Mouse (Mus musculus): ENCODE results near the gene Sox12. TPM values are rescaled to one million over a fixed set of nuclear protein-coding genes. Genes with fewer than 3 reads are reported as not detected.

Sox12 gene
- polyA plus RNA-seq, 1 experiment = 7.8 TPM

DNA sequence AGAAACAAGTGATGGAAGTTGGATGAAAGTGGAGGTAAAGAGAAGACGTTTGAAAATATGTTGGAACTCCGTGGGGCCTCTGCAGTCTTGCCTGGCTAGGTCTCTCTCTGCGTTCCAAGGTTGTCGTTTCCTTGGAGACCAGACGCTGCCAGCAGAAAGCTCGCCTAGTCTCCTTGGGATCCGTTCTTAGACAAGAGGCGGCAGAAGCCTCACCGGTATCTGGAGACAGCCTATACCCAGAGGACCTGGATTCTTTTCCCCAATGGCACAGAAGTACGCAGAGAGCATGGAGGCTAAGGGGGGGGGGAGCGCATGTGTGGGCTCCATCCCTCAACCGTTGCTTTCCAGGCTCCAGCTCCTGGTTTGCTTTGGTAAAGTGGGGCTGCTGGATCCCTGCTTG is 29.6 kb upstream of the Sox12 start:
- no peak overlapping the region for H3K4me2 ChIP-seq (ENCODE audit: low read depth)
- H3K36me3 ChIP-seq (ENCODE audit: control insufficient read depth, insufficient read depth) = no peaks in the 10 kb centered on the region
- peaks cover 5% of the 10 kb centered on the region for H3K27me3 ChIP-seq (ENCODE audit: control insufficient read depth, insufficient read depth, insufficient read length)
- H3ac ChIP-seq (ENCODE audit: control insufficient read depth, insufficient read length) = no peak overlapping the region
- no peaks in the 10 kb centered on the region for H3K79me2 ChIP-seq (ENCODE audit: control insufficient read depth, insufficient read depth)
- TF ChIP-seq POLR2AphosphoS2 (IDR thresholded peaks at IDR 0.05; ENCODE audit: insufficient read length, low read depth) (no peak), REST (IDR thresholded peaks at IDR 0.05; ENCODE audit: insufficient read depth, insufficient read length) (no peak), MAX (IDR thresholded peaks at IDR 0.05; ENCODE audit: low read depth) (no peak), SRF (IDR thresholded peaks at IDR 0.05; ENCODE audit: control insufficient read depth, insufficient read length, low read depth) (no peak), USF1 (IDR thresholded peaks at IDR 0.05; ENCODE audit: low read depth) (no peak), TCF12 (IDR thresholded peaks at IDR 0.05; ENCODE audit: insufficient read depth, poor library complexity, severe bottlenecking) (no peak), CEBPB (IDR thresholded peaks at IDR 0.05; ENCODE audit: insufficient read depth, poor library complexity, severe bottlenecking) (no peak), MYOG (IDR thresholded peaks at IDR 0.05; ENCODE audit: control insufficient read depth in 1 of 3, insufficient read depth in 1 of 3, insufficient read length in 2 of 3, low read depth in 2 of 3) (no peak), POLR2A (IDR thresholded peaks at IDR 0.05; ENCODE audit: insufficient read length, low read depth) (no peak), MYOD1 (IDR thresholded peaks at IDR 0.05; ENCODE audit: control insufficient read depth in 1 of 3, insufficient read length in 2 of 3, low read depth in 2 of 3) (no peak)
- no peak overlapping the region for H3K4me3 ChIP-seq

DNA sequence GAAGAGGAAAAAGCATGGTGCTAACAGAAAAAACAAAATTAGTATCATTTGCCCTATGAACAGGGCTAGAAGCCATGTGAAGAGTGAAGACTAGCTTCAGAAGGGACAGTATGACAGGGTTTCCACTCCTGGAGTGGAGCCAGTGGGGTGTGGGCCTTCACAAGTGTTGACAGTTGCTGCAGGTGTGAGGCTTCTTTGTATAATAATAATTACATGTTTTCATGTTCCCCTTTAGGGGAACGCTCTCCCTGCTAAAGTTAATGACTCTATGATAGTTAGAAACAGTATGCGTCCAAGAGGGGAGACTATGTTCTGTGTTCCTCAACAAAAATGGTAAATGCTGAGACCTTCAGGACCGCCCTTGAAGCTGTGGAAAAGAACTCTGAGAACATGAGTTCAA is 17.9 kb upstream of the Sox12 start:
- H3K4me3 ChIP-seq = no peak overlapping the region
- no peaks in the 10 kb centered on the region for H3K79me2 ChIP-seq (ENCODE audit: control insufficient read depth, insufficient read depth)
- TF ChIP-seq CEBPB (IDR thresholded peaks at IDR 0.05; ENCODE audit: insufficient read depth, poor library complexity, severe bottlenecking) (no peak), POLR2AphosphoS2 (IDR thresholded peaks at IDR 0.05; ENCODE audit: insufficient read length, low read depth) (no peak), SRF (IDR thresholded peaks at IDR 0.05; ENCODE audit: control insufficient read depth, insufficient read length, low read depth) (no peak), MYOG (IDR thresholded peaks at IDR 0.05; ENCODE audit: control insufficient read depth in 1 of 3, insufficient read depth in 1 of 3, insufficient read length in 2 of 3, low read depth in 2 of 3) (no peak), POLR2A (IDR thresholded peaks at IDR 0.05; ENCODE audit: insufficient read length, low read depth) (no peak), TCF3 (IDR thresholded peaks at IDR 0.05; ENCODE audit: insufficient read length, low read depth) (no peak), USF1 (IDR thresholded peaks at IDR 0.05; ENCODE audit: low read depth) (no peak)
- H3K36me3 ChIP-seq (ENCODE audit: control insufficient read depth, insufficient read depth) = no peaks in the 10 kb centered on the region
- no peak overlapping the region for H3K4me2 ChIP-seq (ENCODE audit: low read depth)
- H3K27me3 ChIP-seq (ENCODE audit: control insufficient read depth, insufficient read depth, insufficient read length) = peaks cover 9% of the 10 kb centered on the region
- no peak overlapping the region for H3ac ChIP-seq (ENCODE audit: control insufficient read depth, insufficient read length)

DNA sequence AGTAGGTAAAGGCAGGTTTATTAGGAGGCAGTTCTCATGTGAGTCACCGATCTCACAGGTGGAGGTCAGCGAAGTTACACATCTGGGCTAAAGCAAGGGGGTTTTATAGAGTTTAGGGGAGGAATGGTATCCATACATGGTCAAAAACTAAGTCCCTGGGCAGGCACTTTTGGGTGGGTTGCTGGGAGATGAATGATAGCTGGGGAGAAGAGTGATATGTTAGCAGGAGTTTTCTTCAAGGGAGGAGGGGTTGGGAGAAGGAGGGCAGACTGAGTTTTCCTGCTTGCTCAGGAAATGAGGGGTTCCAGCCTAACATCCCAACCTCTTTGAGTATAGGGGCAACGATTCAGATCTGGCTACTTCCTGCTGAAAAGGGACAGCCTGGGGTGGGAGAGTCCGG is 17.4 kb upstream of the Sox12 start, which contains the start of gene 6820408C15Rik:
Gene 6820408C15Rik (plus strand): TSS at position 301 of the 400 bp plus-strand sequence.
- no peaks in the 10 kb centered on the region for H3K79me2 ChIP-seq (ENCODE audit: control insufficient read depth, insufficient read depth)
- H3K4me2 ChIP-seq (ENCODE audit: low read depth) = no peak within 1 kb of the TSS
- no peaks in the 10 kb centered on the region for H3K36me3 ChIP-seq (ENCODE audit: control insufficient read depth, insufficient read depth)
- TF ChIP-seq MYOG (IDR thresholded peaks at IDR 0.05; ENCODE audit: control insufficient read depth in 1 of 3, insufficient read depth in 1 of 3, insufficient read length in 2 of 3, low read depth in 2 of 3) (no peak), MAX (IDR thresholded peaks at IDR 0.05; ENCODE audit: low read depth) (no peak), TCF12 (IDR thresholded peaks at IDR 0.05; ENCODE audit: insufficient read depth, poor library complexity, severe bottlenecking) (no peak), MYOD1 (IDR thresholded peaks at IDR 0.05; ENCODE audit: control insufficient read depth in 1 of 3, insufficient read length in 2 of 3, low read depth in 2 of 3) (no peak), CEBPB (IDR thresholded peaks at IDR 0.05; ENCODE audit: insufficient read depth, poor library complexity, severe bottlenecking) (no peak), E2F4 (IDR thresholded peaks at IDR 0.05; ENCODE audit: insufficient read depth) (no peak), POLR2A (IDR thresholded peaks at IDR 0.05; ENCODE audit: insufficient read length, low read depth) (no peak), REST (IDR thresholded peaks at IDR 0.05; ENCODE audit: insufficient read depth, insufficient read length) (no peak), TCF3 (IDR thresholded peaks at IDR 0.05; ENCODE audit: insufficient read length, low read depth) (no peak), USF1 (IDR thresholded peaks at IDR 0.05; ENCODE audit: low read depth) (no peak), POLR2AphosphoS2 (IDR thresholded peaks at IDR 0.05; ENCODE audit: insufficient read length, low read depth) (no peak), SRF (IDR thresholded peaks at IDR 0.05; ENCODE audit: control insufficient read depth, insufficient read length, low read depth) (no peak)
- peaks cover 14% of the 10 kb centered on the region for H3K27me3 ChIP-seq (ENCODE audit: control insufficient read depth, insufficient read depth, insufficient read length)
- no peak within 1 kb of the TSS for H3K4me3 ChIP-seq
- no peak within 1 kb of the TSS for H3ac ChIP-seq (ENCODE audit: control insufficient read depth, insufficient read length)

DNA sequence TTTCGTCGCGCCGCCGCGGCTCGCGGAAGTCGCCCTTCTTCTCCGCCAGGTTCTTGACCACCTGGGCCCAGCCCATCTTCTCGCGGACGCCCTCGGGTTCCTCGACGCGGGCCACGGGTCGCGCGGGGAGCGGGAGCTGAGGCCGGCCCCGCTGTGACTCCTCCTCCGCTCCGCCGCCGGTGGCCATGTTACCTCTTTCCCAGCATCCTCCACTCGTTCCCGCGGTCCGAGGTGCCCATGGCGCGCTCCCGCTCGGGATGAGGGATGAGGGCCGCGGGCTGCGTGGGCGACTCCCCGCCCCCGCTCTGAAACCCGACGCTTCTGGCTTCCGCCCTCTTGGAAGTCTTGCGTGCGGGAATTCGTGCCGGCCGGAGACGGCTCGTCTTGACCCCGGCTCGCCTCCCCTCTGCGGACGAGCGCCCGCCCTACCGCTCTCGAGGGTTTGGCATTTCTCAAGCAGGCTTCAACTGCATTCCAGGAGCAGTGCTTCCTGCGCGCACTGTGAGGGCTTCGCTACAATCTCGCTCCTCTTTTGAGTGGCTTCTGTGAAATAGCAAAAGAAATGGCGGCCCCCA is 16.8 kb upstream of the Sox12 start, which contains the start of gene Zcchc3:
Gene Zcchc3 (minus strand): TSS at position 437 of the 575 bp plus-strand sequence.
- H3K4me2 ChIP-seq (ENCODE audit: low read depth) = no peak within 1 kb of the TSS
- no peaks in the 10 kb centered on the region for H3K79me2 ChIP-seq (ENCODE audit: control insufficient read depth, insufficient read depth)
- H3K4me3 ChIP-seq = no peak within 1 kb of the TSS
- TF ChIP-seq SRF (IDR thresholded peaks at IDR 0.05; ENCODE audit: control insufficient read depth, insufficient read length, low read depth) (no peak), E2F4 (IDR thresholded peaks at IDR 0.05; ENCODE audit: insufficient read depth) (no peak), MAX (IDR thresholded peaks at IDR 0.05; ENCODE audit: low read depth) (no peak), MYOD1 (IDR thresholded peaks at IDR 0.05; ENCODE audit: control insufficient read depth in 1 of 3, insufficient read length in 2 of 3, low read depth in 2 of 3) (no peak), POLR2A (IDR thresholded peaks at IDR 0.05; ENCODE audit: insufficient read length, low read depth) (no peak), TCF12 (IDR thresholded peaks at IDR 0.05; ENCODE audit: insufficient read depth, poor library complexity, severe bottlenecking) (no peak), POLR2AphosphoS2 (IDR thresholded peaks at IDR 0.05; ENCODE audit: insufficient read length, low read depth) (no peak), CEBPB (IDR thresholded peaks at IDR 0.05; ENCODE audit: insufficient read depth, poor library complexity, severe bottlenecking) (no peak), USF1 (IDR thresholded peaks at IDR 0.05; ENCODE audit: low read depth) (no peak), MYOG (IDR thresholded peaks at IDR 0.05; ENCODE audit: control insufficient read depth in 1 of 3, insufficient read depth in 1 of 3, insufficient read length in 2 of 3, low read depth in 2 of 3) (no peak), TCF3 (IDR thresholded peaks at IDR 0.05; ENCODE audit: insufficient read length, low read depth) (no peak), REST (IDR thresholded peaks at IDR 0.05; ENCODE audit: insufficient read depth, insufficient read length) (no peak)
- H3K27me3 ChIP-seq (ENCODE audit: control insufficient read depth, insufficient read depth, insufficient read length) = peaks cover 15% of the 10 kb centered on the region
- no peaks in the 10 kb centered on the region for H3K36me3 ChIP-seq (ENCODE audit: control insufficient read depth, insufficient read depth)
- H3ac ChIP-seq (ENCODE audit: control insufficient read depth, insufficient read length) = no peak within 1 kb of the TSS
